Mouse (Mus musculus) v-Abl transformed pro-B cells (cell line): ENCODE results near the gene Adamts12.

ENCODE experiments used
- in situ Hi-C, 2 experiments: fragments of 400-800 bp; cut with MboI; formaldehyde crosslinking; loops; one replicate each; pipeline ENCODE4 v1.15.1; 2025; ENCODE audit not compliant: unreplicated experiment in 2 of 2

Gene Adamts12

DNA sequence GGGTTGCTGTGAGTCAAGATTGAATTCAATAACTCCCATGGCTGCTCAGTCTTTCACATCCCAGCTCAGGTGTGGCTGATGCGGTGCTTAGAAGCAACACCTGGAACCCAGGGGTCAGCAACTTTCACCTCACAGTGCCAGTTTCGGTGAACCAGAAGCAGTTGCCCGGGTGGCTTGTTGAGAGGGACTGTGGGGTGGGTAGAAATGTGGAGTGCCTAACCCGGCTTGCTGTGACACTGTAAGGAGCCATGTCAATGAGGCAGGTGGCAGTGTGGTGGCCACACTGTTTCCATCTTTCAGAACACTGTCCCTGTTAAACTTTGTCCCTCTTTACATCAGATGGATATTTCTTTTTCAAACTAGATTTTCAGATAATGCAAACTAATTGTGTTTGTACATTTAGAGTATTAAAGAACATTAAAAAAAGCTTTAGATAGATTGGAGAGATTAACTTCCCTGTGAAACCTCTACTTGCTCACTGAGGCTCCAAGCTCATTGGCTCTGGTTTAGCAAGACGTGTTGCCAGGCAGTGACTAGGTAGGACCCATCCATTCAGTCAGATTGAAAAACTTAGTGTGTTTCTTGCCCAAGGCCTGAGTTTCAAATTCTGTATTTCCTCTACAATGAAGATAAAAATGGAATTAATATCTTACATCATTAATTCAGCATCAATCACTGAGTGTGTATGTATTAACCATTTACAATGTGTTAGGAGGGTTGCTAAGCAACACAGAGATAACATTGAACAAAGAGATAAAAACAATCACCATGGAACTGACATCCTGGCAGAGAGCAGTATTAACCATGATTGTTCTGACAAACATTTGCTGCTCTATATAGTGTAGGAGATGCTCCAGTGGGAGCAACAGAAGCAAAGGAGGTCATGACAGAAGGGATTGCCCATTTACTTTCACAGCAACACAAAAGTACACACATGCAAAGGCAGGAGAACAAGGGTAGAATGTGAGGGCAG, 68.3 kb downstream of the Adamts12 start:
- in situ Hi-C loops, result no loop called here

- in situ Hi-C loops, result no loop called here
These were observed 81.0 kb downstream of the Adamts12 start for GRCm38 (mm10) chr15:11145581-11145980.

DNA sequence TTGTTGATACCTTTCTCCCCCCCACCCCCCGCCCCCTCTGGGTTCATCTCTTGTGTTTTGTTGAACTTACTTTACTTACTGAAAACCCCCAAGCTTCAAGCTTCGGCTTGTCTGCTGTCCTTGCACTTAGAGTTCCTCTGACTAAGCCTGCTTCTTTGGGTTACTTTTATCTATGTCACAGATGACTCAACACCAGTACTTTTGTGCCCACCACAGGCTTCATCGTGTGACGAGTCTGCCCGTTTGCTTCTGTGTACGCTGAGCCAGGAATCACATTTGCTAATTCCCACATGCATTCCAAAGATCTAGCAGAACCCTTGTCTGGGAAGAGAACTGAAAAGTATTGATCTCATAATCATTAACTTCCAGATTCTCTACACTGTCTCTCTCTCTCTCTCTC, 94.8 kb downstream of the Adamts12 start:
- in situ Hi-C loops, result no loop called here

DNA sequence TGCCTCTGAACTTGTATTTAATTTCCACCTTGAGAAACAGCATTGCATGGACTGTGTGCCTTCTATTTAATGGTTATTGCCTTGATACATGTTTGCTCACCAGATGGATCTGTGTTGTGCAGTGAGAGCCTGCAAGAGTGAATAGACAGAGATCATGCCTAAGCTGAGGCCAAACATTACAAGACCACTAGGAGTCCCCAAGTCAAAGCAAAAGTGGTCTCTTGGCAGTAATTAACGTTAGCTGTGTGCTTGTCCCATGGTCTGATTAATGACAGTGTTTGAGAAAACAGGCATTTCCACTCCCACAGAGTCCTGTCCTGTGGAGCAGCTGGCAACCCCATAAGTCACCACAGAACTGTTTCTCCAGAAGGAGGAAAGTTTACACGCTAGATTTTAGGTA, 96.2 kb downstream of the Adamts12 start:
- in situ Hi-C loops, result no loop called here

DNA sequence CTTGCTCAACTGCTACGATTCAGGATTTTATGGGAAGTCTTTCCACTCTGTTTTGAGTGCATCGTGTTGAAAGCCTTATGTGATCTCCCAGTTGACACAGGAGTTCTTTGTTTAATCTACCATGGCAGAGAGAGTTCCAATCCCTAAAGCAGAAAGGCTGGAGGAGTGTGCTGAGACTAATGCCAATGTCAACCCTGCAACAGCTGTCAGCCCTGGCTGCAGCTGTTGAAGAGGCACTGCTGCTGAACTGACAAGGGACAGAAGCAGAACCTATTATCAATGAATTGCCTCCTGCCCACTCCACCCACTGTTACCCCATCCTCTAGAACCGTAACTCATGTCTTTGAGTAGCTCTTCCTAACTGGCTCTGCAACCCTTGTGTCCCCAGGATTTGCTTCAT, 101.3 kb downstream of the Adamts12 start:
- in situ Hi-C loops, result no loop called here

DNA sequence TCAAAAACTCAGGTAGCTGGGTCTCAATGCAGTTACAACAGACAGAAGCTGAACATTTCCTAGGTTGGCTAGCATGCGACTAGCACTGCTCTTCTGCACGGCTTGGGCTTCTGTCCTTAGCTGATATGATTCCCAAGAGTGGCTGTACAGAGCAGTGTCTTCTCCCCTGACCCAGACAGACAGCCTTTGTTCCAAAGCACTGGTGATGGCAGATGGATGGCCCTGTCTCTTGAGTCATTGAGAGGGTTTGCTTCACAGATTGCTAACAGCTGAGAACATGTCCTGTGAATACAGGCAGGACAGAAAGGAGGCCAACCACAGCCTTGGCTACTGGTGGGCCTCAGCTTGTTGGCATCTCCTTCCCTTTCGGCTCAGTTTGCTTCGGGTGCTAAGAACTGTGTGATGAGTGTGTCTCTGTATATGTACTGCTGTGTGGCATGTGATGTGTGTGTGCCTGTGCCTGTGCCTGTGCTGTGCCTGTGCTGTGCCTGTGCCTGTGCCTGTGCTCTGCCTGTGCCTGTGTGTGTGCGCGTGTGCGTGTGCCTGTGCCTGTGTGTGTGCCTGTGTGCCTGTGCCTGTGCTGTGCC, 109.4 kb downstream of the Adamts12 start:
- in situ Hi-C loops, result no loop called here

- in situ Hi-C loops, result no loop called here
These were observed 110.3 kb downstream of the Adamts12 start for GRCm38 (mm10) chr15:11174842-11175241.

- in situ Hi-C loops, result no loop called here
These were observed 112.9 kb downstream of the Adamts12 start for GRCm38 (mm10) chr15:11177448-11177847.

DNA sequence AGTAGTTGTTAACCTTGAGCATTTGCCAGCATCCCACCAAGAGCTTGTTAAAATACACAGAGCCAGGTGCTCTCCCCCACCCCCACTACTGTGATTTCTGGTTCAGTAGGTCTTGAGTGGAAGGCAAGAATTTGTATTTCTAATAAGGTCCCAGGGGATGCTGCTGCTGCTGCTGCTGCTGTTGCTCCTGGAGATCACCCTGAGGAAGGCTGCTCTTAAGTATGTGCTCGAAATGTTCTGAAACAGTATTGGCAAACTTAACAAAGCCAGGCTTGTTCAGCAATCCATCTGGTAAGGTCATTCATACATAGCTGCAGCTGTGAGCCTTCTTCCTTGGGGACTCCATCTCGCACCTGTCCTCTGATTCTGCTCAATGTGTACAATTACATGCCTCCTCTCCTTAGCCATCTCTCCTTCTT, 115.2 kb downstream of the Adamts12 start:
- in situ Hi-C loops, result no loop called here

GRCm38 (mm10) chr15:11186711-11187110, 122.1 kb downstream of the Adamts12 start:
- in situ Hi-C loops, result no loop called here

- in situ Hi-C loops, result no loop called here
These were observed 125.9 kb downstream of the Adamts12 start for GRCm38 (mm10) chr15:11190447-11190846.

- in situ Hi-C loops, result no loop called here
These were observed 128.2 kb downstream of the Adamts12 start for GRCm38 (mm10) chr15:11192762-11193161.

GRCm38 (mm10) chr15:11197051-11197450, 132.5 kb downstream of the Adamts12 start:
- in situ Hi-C loops, result no loop called here

DNA sequence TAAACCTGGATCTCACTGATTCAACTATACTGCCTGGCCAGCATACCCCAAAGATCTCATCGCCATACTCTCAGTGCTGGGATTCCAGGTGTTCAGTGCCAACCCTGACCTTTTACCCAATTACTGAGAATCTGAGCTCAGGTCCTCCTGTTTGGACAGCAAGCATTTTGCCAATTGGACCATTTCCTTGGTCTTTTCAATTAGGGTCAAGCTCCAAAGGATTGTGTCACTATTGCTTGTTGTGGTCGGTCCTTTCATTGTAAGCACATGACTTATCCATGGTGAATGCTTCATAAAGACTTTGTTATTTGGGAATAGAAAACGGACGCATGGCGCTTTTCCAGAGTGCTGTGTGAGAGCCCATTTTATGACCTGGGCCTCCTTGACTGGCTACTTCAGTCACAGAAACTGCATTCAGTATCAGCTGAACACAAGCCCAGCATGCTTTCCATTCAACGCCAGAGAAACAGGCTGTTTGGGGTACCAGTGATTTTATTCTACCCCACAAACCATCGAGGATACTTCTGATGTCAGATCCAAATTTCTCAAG, 133.7 kb downstream of the Adamts12 start:
- in situ Hi-C loops, result no loop called here

GRCm38 (mm10) chr15:11203084-11203483, 138.5 kb downstream of the Adamts12 start:
- in situ Hi-C loops, result no loop called here

GRCm38 (mm10) chr15:11204934-11205333, 140.3 kb downstream of the Adamts12 start:
- in situ Hi-C loops, result no loop called here

DNA sequence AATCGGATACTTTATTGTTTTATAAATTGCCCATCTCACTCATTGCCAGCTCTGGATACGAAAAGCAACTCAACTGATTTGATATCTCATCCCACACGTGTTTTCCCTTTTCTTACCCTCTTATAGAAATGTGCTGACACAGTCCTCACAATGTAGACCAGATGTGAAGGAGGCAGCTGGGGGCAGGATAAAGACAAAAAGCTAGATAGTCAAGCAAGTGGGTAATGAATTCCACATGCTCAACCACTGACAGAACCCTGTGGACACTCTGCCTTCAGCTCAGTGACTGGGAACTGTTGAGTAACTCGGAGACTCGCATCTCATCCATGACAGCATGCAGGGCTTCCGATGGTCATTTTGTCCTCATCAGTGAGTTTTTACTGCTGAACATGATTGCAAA, 146.4 kb downstream of the Adamts12 start:
- in situ Hi-C loops, result no loop called here

DNA sequence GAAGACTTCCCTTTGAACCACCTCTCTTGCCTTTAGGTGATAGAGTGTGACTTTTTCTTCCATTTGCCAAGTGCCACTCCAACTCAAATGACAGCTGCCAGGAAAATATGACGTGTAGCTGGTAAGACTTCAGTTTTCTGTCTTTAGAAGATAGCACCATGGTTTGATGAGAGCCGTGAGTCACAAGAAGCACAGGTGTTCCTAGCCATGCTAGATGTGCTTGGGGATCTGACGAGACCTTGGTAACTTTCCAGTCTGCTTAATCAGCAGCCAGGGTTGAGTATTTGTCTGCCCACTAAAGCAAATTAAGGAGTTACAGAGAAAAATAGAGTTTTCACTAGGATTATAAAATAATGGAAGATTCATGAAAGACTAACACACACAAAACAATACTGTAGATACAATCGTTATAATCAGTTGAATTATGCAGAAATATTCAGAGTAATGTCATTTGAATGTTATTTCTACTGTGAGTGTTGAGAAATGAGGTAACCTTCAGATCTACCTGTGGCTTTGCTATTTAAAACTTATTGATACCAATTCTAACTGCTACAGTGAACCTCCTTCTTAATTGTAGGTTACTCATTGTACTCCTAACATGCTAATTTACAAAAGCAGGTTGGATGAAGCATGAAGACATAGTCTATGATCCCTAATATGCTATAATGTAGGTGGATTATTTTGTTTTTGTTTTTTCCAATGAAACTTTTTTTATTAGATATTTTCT, 169.5 kb downstream of the Adamts12 start:
- in situ Hi-C loops, result no loop called here

- in situ Hi-C loops, result no loop called here
These were observed 175.8 kb downstream of the Adamts12 start for GRCm38 (mm10) chr15:11240406-11240805.

GRCm38 (mm10) chr15:11241288-11241687, 176.7 kb downstream of the Adamts12 start:
- in situ Hi-C loops, result no loop called here

GRCm38 (mm10) chr15:11246402-11246801, 181.8 kb downstream of the Adamts12 start:
- in situ Hi-C loops, result no loop called here
